Mouse (Mus musculus) splenic B cell, adult 2 months (primary cell): Measurements from ENCODE around the gene Fam25c.
A peak's percentile ranks its signal among the peaks of the same experiment; 100 is the strongest.

Source experiments
- DNase-seq: peaks from one replicate; pipeline ENCODE4 v3.0.0-alpha.2; 2011; ENCODE audit warnings: low read depth, low spot score
- H3K27me3 ChIP-seq: 2 replicates; pipeline ENCODE4 v1.6.1; 2012; ENCODE audit warnings: mild to moderate bottlenecking, low read length, moderate library complexity, mixed read lengths; ENCODE audit not compliant: control insufficient read depth, poor library complexity, insufficient read depth, severe bottlenecking
- H3K36me3 ChIP-seq: 2 replicates; pipeline ENCODE4 v1.6.1; 2012; ENCODE audit warnings: mild to moderate bottlenecking, low read length, moderate library complexity, mixed read lengths; ENCODE audit not compliant: control insufficient read depth, poor library complexity, insufficient read depth, severe bottlenecking

Fam25c gene

DNA sequence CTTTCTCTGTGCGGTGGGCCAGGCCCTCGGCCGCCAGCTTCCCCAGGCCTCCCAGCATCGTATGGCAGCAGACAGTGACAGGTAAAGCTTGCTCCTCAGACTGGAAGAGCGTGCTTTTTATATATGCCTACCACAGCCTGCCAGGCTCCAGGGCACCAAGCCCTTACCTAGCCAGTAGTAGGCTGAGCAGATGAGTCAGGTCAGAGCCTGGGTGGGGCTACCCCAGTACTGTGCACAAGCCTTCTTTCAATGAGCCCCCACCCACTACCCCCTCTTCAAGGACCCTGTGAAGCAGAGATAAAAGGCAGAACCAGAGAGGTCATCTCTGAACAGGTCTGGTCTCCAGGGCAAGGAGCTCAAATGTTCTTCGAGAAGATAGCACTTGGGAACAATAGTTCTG lies at the start of gene Fam25c:
Fam25c (minus strand) TSS at position 133 of the 400 bp plus-strand sequence.
- DNase-seq = no peak
- Histone ChIP-seq H3K36me3 (no peaks in the 10 kb centered on the region), H3K27me3 (no peaks in the 10 kb centered on the region)

DNA sequence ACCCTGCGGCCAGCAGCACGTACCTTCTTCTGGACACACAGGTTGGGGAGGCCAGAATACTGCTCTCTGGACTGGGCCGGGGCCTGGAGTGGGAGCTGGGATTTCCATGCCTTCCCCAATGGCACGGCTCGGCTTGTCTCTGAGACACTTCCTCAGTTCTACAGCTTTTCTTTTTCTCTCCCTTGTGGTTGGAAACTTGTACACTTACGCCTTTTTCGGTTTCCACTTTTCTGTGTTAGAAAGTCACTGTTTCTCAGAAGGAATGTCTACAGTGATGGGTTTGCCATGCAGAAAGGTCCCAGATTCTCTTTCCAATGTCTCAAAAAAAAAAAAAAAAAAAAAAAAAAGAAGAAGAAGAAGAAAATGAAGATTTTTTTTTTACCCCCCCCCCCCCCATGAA lies 48.2 kb upstream of the Fam25c start:
- Histone ChIP-seq H3K36me3 (no peaks in the 10 kb centered on the region), H3K27me3 (no peaks in the 10 kb centered on the region)
- DNase-seq = no peak

DNA sequence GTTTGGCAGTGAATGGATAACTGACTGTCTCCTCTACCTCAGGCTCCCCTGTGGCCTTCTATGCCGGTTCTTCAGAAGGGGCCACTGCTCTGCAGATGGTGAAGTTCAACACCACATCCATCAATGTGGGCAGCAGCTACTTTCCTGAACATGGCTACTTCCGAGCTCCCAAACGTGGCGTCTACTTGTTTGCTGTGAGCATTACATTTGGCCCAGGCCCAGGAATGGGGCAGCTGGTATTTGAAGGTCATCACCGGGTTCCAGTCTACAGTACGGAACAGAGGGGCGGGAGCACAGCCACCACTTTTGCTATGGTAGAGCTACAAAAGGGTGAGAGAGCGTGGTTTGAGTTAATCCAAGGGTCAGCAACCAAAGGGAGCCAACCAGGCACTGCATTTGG lies 47.6 kb upstream of the Fam25c start:
- Histone ChIP-seq H3K36me3 (no peaks in the 10 kb centered on the region), H3K27me3 (no peaks in the 10 kb centered on the region)
- DNase-seq = no peak

DNA sequence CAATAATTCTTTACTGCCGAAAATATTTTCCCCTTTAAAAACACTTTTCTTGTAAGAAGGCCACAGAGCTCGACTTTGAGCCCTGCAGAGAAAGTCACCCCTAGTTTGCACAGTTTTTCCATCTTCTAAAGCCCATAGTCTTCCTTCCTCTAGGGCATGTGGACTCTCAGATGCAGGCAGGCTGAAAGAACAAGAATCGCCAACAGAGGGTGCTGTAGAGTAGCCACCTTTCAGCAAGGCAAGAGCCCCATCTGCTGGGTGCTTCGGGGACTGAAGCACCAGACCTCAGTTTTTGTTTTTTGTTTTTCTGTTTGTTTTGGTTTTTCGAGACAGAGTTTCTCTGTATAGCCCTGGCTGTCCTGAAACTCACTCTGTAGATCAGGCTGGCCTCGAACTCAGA lies 45.9 kb upstream of the Fam25c start:
- peak; percentile 87 for DNase-seq
- Histone ChIP-seq H3K27me3 (no peaks in the 10 kb centered on the region), H3K36me3 (no peaks in the 10 kb centered on the region)

DNA sequence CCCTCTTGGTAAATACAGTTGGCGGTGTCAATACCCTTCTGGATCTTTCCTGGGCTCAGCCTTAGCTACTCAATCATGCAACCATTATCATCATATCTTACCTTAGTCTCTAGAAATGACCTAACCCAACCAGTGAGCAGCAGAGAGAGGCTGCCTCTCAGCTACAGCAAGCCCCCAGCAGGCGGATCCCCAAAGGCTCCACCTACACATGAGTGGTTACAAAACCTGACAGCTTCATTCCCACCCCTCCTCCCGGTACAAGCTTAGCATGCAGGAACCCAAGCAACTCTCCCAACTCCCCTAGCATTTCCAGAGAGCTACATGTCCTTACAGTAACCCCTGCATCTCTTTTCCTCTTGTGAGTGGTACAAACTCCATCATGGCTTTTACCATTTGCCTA lies 44.8 kb upstream of the Fam25c start:
- Histone ChIP-seq H3K36me3 (no peaks in the 10 kb centered on the region), H3K27me3 (no peaks in the 10 kb centered on the region)
- DNase-seq = no peak

DNA sequence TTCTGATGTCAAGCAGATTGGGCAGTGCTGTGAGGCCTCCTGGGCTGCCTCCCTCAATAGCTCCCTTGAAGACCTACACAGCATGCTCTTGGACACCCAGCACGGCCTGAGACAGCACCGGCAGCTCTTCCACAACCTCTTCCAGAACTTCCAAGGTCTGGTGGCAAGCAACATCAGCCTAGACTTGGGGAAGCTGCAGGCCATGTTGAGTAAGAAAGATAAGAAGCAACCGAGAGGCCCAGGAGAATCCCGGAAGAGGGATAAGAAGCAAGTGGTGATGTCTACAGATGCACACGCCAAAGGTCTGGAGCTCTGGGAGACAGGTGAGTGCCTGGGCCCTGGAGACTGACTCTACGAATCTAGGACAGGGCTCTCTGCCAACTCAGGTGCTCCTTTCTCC lies 44.1 kb upstream of the Fam25c start:
- no peak for DNase-seq
- Histone ChIP-seq H3K27me3 (no peaks in the 10 kb centered on the region), H3K36me3 (no peaks in the 10 kb centered on the region)

DNA sequence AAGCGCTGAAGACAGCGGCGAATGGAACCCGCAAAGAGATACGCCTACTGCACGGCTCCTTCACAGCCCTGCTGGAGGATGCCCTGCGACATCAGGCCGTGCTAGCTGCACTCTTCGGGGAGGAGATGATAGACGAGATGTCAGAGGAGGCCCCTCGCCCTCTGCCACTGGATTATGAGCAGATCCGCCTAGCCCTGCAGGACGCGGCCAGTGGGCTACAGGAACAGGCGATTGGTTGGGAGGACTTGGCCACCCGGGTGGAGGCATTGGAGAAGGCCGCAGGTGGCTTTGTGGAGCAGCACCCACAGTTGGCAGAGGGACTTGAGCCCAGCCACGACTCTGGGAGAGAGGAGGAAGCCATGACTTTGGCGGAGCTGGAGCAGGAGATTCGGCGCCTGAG lies 43.7 kb upstream of the Fam25c start:
- Histone ChIP-seq H3K27me3 (no peaks in the 10 kb centered on the region), H3K36me3 (no peaks in the 10 kb centered on the region)
- DNase-seq = no peak

DNA sequence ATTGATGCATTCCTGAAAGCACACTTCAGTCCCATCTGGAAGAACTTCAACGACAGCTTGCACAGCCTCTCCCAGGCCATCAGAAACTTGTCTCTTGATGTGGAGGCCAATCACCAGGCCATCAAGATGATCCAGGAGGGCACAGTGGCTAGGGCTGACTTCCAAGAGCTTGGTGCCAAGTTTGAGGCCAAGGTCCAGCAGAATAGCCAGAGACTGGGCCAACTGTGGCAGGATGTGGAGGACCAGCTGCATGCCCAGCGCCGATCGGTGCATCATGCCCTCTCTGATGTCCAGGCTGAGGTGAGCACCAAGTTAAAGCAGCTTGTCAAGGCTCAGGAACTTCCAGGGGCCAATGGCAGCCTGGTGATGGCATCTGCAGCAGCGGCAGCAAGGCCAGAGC lies 42.6 kb upstream of the Fam25c start:
- Histone ChIP-seq H3K27me3 (no peaks in the 10 kb centered on the region), H3K36me3 (no peaks in the 10 kb centered on the region)
- DNase-seq = no peak

DNA sequence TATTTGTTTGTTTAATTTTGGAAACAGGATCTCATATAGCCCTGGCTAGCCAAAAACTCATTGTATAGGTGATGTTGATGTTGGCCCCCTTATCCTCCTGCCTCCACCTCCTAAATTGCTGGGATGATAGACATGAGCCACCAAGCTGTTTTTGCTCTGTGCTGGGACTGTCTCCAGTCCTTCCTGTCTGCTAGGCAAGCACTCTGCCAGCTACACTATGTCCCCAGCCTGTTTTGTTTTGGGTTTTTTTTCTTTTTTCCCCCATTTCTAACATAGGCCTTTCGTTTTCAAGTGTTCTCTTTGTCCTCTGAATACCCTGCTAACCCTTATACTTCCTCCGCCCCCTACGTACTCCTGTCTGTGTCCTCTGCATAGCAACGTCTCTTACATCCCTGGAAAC lies 38.1 kb upstream of the Fam25c start:
- H3K27me3 ChIP-seq = no peaks in the 10 kb centered on the region
- DNase-seq = no peak
- no peaks in the 10 kb centered on the region for H3K36me3 ChIP-seq

DNA sequence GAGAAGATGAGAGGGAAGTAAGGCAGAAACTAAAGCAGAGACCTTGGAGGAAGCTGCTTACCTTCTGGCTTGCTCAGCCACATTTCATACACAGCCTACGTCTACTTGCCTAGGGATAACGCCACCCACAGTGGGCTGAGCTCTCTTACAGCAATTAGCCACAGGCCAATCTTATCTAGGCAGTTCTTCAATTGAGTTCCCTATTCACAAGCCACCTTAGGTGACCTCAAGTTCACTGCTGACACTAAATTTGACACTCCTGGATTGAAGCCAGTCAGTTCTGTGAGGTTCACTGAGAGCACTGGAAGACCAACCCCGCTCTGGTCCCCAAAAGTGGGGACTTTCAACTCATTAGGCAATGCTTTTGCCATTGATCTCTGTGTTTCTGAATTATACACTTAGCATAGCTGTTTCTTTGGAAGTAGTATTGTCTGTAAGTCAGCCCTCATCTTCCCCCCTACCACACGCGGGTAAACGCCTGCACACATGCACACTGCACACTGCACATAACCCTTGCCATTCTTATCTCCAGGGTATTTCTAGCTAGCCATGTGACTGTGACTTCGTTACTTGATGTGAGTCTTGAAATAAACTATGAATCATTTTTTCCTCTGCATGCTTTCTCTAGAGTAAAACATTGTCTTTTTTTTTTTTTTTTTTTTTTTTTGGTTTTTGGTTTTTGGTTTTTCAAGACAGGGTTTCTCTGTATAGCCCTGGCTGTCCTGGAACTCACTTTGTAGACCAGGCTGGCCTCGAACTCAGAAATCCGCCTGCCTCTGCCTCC lies 27.9 kb upstream of the Fam25c start:
- Histone ChIP-seq H3K36me3 (no peaks in the 10 kb centered on the region), H3K27me3 (no peaks in the 10 kb centered on the region)
- no peak for DNase-seq

DNA sequence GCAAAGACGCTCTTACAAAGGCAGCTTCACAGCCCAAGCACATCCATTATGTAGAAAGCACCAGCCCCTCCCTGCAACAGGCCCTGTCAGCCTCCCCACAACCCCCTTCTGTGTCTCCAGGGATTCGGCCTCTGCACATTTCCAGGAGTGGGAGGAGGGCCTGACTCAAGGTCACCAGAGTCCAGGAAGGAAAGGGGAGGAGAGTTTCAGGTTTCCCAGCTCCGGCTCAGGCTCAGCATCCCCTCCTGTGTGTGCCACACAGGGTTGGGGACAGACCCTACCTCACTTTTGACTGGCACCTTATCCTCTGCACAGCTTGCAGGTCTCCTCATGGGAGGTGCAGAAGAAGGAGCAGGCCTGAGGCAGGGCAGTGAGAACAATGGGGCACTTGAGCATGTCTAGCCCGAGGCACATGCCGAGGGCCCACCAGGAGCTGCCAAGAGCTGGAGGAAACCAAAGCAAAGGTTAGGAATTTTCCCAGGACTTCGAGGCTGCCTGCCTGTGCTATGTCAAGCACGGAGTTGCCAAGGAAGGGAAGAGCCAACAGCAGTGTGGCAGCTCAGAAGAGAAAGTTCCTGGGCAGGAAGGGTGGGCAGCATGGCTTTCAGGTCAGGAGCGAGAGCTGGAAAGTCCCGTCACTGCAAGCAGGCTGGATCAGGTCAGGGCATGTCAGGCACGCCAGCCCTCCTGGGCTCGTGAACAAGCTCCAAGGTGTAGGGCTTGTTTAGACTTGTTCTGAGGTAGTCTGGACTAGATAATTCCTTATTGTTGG lies 23.5 kb upstream of the Fam25c start:
- DNase-seq = no peak
- no peaks in the 10 kb centered on the region for H3K27me3 ChIP-seq
- no peaks in the 10 kb centered on the region for H3K36me3 ChIP-seq

DNA sequence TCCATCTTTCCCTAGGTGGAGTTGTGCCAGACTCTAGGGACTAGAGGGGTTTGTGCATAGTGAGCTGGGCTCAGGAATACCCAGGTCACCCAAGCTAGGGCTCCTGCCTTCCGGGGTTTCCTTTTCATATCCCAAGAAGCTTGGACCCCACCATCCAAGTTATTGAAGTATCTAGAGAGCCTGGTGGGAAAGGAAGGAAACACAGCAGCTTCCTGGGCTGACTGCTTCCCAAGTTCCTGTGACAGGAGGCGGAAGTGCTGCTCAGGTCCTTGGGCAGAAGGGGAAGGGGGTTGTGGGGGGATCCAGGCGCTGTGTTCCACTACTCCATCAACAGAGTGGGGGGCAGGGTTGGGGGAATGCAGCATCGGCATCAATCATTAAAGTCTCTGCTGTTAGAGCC lies 21.9 kb upstream of the Fam25c start:
- H3K27me3 ChIP-seq = no peaks in the 10 kb centered on the region

DNA sequence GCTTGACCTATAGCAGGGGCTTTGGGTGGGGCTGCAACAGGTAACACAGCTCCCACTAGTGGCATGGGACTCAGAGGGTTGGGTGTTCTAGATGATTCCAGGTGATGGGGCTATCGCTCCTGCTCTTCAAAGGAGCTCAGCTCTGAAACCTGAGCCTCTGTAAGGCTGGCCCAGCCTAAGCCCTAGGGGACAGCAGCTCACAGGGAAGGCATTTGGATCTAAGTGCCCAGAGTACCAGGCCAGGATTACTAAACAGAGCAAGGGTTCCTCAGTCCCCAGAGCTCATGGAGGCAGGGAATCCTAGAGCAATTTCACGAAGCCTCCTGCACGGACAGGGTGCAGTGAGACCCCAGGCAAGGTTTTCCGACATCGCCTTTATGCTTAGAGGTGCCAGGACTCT lies 20.7 kb upstream of the Fam25c start:
- no peak for DNase-seq
- Histone ChIP-seq H3K36me3 (no peaks in the 10 kb centered on the region), H3K27me3 (no peaks in the 10 kb centered on the region)

More for the DNA sequence above, 21.9 kb upstream of the Fam25c start:
- DNase-seq = no peak
- no peaks in the 10 kb centered on the region for H3K36me3 ChIP-seq

DNA sequence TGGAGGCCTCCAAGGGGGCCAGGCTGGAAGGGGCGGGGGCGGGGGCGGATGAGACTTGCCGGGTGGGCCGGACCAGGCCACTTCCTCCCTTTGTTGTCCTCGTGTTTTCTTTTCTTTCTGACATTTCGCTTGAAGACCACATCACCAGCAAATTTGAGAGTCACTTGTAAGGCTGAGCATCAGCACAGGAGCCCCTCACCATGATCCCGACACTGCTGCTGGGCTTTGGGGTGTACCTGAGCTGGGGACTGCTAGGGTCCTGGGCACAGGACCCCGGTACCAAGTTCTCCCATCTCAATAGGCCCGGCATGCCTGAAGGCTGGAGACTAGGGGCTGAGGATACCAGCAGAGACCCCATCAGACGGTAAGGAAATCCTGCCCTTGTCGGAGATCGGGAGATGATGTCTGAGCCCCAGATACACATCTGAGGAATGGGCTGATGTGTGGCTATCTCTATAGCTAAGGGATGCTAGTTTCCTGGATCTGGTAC lies 20.2 kb upstream of the Fam25c start, which contains the start of gene Mmrn2:
Mmrn2 (plus strand) TSS at position 51 of the 490 bp plus-strand sequence.
- H3K27me3 ChIP-seq = no peaks in the 10 kb centered on the region
- no peaks in the 10 kb centered on the region for H3K36me3 ChIP-seq
- DNase-seq = no peak

DNA sequence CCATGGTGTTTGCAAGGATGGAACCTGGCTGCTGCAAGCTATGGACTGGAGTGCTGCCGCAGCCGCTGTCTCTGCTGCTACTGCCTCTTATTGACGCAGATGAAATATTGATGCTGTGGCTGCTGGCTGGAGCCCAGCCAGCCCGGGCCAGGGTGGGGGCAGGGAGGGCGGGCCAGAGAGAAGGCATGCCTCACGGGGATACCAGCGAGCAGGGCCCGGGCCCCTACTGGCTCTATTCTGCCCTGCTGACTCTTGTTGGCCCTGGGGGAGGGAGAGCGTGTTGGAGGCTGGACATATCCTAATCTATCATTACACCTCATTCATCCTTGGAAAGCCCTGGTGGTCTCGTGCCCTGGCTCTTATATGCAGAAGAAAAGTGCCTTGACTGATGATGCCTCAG lies 19.3 kb upstream of the Fam25c start, which contains the start of gene Sncg:
Sncg (minus strand) TSS at position 213 of the 400 bp plus-strand sequence.
- no peaks in the 10 kb centered on the region for H3K36me3 ChIP-seq
- DNase-seq = no peak
- no peaks in the 10 kb centered on the region for H3K27me3 ChIP-seq
